Mouse (Mus musculus) kidney, adult 9 months (tissue): Measurements from ENCODE around the gene Ephx1.
"Not testable (repeated sequence)": the region's sequence is repeated elsewhere in the genome, so short reads cannot be mapped to it uniquely, and the experiment has no call there.

Source experiments
- DNase-seq: peaks from one replicate; pipeline ENCODE4 v3.0.0; 2022

Gene Ephx1

GRCm38 (mm10) chr1:181013446-181013845 is 7.3 kb downstream of the Ephx1 start:
- DNase-seq, result no peak

DNA sequence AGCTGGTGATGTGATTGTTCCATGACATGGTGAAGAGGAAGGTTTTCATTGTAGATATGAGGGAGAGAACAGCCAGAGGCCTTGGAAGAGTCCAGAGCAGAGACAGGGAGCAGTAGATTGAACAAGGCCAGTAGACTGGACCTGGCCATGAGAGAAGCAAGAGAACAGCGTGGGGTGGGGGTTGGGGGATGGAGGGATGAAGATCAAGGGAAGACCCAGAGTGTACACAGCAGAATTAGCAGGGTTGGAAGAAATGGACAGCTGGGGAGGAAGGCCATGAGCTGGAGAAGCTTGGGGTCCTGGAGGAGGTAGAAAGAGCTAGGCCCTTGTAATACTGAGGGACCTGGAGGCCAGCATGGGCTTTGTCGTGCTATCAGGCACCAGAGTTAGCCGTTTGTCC is 8.3 kb downstream of the Ephx1 start:
- no peak for DNase-seq

DNA sequence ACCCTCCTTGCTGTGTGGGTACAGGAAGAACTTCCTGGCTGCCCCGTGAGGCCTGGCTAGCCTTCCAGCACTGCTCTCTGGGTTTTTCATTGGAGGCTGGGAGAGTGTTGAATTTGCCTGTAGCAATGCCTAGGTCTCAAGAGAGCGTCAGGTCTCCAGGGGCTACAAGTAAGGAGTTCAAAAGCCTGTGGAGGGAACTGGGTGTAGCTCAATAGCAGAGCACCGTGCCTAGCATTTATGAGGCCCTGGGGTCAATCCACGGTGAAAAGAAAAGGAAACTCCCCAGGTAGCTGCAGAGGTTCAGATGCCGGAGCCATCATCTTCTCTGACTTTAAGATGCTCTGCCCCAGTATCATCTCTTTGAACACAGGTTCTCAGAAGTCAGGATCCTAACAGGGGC is 9.1 kb downstream of the Ephx1 start:
- no peak for DNase-seq

DNA sequence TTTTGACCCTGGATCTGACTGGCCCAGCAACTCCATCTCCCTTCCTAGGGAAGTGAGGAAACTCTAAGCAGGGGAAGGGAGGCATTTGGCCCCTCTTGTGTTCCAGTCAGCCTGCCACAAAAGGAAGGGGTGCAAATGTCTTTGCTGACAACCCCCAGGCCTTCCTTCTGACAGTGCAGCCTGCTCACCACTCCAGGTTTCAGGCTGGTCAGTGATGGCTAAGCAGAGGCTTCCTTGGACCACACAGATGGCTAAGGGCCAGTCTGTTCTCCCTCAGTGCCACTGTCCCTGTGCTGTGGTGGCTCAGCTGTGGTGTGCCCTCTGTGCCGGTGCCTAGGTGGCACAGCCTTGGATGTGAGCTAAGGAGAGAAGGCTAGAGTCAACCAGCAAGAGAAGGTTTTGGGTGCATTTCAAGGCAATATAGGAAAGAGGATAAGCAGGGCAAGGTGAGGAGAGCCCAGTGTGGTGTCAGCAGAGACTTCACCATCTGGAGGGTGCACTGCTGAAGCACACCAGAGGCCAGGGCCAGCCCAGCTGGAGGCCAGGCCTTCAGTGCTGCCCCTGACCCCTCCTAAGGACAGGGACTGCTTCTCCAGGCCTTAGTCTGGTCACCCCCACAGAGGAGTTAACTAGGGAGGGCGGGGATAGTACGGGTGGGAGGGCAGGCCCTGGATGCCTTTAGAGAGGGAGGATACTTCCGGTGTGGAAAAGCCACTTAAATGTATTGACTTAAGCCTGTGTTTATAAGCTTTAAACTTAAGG is 10.4 kb downstream of the Ephx1 start:
- DNase-seq, result no peak

DNA sequence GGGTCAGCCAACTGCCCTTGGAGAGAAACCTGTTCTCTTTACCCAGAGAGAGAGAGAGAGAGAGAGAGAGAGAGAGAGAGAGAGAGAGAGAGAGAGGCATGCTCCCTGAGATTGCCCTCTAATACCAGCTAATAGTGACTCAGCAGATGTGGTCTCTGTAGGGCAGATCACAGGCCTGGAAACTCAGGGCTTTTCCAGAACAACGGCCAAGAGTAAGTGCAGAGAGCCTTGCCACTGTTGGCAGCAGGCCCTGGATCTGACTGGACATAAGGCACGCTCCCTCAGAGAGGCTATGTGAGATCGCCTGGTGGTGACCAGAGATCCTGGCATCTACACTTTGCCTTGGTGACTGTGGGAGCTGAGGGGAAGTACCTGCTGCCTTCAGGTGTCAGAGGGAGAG is 10.9 kb downstream of the Ephx1 start:
- peak; percentile 82 for DNase-seq

DNA sequence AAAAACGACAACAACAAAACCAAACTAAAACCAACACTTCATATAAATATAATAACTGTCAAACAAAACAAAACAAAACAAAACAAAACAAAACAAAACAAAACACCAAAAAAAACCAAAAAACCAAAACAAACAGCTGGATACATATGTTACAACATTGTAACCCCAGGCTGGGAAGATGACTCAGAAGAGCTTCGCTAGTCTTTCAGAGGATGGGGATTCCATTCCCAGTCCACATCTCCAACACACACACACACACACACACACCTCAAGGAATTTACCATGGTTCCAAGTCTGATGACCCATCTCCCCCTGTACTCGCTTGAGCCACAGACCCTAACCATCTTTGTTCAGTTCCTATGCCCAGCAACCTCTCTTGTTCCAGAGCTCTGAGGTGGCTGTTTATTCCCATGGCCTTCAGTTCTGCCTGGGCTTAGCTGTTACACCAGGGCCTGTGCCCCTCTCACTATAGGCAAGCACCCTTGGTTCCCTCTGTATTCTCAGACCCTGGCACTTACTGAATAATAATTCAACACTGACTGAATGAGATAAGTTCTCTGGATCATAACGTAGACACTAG is 11.6 kb downstream of the Ephx1 start:
- DNase-seq, result no peak

GRCm38 (mm10) chr1:181008266-181008665 is 12.4 kb downstream of the Ephx1 start:
- DNase-seq, result peak; percentile 58

GRCm38 (mm10) chr1:181007831-181008230 is 12.9 kb downstream of the Ephx1 start:
- no peak for DNase-seq

GRCm38 (mm10) chr1:181005331-181005730 is 15.4 kb downstream of the Ephx1 start:
- DNase-seq, result no peak

GRCm38 (mm10) chr1:181003790-181004189 is 16.9 kb downstream of the Ephx1 start:
- DNase-seq, result no peak

DNA sequence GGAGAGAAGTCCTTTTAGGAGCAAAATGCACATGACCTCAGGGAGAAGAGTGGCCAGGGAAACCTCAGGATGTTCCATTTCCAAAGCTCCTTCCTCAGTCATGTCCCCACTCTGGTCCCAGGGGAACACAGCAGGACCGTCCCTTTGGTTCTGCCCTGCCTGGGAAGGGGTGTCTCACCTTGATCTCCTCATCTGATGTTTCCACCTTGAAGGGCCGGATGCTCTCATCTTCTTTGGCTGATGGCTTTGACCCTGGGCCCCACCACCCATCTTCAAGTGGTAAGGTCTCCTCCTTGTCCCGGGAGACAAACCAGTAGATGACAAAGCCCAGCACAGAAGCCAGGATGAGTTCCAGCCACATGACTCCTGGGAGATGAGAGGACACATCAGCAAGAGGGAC is 19.1 kb downstream of the Ephx1 start:
- no peak for DNase-seq

- DNase-seq, result no peak
These were observed 19.5 kb downstream of the Ephx1 start for GRCm38 (mm10) chr1:181001217-181001616.

DNA sequence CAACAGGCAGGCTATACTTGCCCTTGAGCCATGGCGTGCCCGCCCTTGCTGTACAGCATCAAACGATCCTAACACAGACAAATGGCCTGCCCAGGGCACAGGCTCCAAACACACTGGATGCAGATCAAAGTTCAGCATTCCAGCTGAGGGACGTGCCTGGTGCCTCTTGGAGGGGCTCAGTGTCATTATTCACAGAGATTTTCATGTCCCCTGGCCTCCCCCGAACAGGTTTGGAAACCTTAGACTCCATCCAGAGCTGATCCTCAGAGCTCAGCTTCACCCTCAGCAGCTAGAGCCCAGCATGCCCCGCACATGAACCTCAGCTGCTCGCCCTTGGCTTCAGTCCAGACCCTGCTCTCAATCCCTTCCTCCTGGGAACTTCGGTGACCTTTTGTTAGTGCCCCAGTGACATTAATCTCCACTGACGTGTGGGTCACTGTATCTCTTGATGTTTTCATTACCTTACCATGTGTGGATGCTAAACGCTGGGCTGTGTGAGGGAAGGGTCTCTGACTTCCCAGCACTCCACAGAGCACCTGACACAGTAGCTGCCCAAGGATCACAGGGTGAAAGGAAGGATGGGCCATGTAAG is 20.1 kb downstream of the Ephx1 start:
- DNase-seq, result peak; percentile 53

DNA sequence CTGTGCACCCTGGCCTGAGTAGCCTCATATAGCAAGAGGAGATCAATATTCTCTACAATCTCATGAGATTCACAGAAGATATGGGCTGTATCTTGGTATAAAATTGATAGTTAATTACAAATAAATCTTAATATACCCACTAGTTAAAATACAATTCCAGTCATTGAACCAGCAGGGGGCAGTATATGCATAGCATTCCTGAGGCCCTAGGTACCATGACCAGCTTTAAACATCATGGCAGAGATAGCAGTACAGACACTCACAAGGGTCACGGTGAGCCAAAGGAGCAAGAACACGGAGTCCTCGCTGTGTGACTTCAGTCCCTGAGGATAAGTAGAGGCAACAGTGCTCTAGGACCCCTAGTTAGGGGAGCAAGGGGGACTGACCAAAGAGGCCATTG is 28.6 kb downstream of the Ephx1 start:
- DNase-seq, result peak; percentile 76

GRCm38 (mm10) chr1:180990671-180991070 is 30.0 kb downstream of the Ephx1 start:
- no peak for DNase-seq

GRCm38 (mm10) chr1:180987759-180988158 is 32.9 kb downstream of the Ephx1 start:
- peak; percentile 70 for DNase-seq

- no peak for DNase-seq
These were observed 34.0 kb downstream of the Ephx1 start for GRCm38 (mm10) chr1:180986701-180987100.

DNA sequence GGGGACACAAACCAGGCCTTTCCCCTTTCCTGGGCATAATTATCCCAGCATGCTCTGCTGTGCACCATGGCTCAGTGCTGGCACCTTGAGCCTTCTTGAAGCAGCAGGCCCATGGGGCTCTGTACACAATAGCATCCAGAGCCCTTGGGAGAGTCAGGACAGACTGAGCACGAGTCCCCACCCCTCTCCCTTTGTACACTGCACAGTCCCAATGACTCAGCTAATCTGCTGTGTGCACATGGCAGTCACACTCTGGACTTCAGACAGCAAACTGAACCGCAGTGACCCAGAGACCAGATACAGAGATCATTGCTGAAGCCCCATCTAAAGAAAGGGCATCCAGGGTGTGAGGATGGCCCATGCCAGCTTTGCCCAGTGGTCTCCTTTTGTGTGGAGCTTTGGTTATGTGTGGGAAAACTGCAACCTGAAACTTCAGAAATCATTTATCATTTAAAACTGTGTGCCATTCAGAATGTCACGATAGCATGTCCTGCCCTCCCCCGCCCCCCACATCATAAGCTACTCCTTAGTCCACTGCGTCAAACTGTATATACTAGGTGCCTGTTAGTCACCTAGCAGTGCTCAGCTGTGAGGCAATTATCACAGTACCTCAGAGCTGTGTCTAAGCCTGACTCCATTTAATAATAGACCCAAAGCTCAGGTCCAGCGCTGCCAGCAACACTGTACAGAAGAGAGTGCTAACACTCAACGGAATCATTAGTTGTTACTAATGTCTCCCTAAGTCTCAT is 39.2 kb downstream of the Ephx1 start:
- not testable (repeated sequence) for DNase-seq

- no peak for DNase-seq
These were observed 40.2 kb downstream of the Ephx1 start for GRCm38 (mm10) chr1:180980464-180980863.

GRCm38 (mm10) chr1:180979484-180980251 is 41.0 kb downstream of the Ephx1 start:
- DNase-seq, result no peak

GRCm38 (mm10) chr1:180976110-180976679 is 44.5 kb downstream of the Ephx1 start:
- peak; percentile 50 for DNase-seq

DNA sequence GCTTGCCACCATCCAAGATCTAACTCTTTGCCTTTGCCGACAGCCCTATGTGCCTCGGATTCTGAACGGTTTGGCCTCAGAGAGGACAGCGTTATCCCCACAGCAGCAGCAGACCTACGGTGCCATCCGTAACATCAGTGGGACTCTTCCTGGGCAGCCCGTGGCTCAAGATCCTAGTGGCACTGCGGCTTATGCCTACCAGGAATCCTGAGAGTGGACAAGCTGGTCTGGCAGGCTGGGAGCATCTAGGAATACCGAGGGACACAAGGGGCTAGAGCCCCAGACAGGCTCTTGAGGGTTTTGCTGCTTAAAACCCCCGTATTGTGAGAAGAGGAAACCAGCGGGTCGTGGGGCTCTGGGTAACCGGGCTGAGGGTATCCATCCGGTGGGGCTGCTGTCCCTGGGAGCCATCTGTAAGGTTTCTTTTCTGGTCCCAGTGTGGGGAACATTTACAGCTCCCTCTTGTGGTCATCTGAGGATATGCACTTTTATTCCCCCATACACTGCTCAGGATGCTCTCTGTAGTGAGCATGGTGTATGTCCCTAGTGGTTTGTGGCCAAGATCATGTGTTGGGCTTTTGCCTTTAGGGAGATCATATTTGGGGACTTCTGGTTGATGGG is 46.5 kb downstream of the Ephx1 start:
- DNase-seq, result peak; percentile 64
